Comparison of ENCODE assay signal across 20 mouse cellular contexts in the genomic region with DNA sequence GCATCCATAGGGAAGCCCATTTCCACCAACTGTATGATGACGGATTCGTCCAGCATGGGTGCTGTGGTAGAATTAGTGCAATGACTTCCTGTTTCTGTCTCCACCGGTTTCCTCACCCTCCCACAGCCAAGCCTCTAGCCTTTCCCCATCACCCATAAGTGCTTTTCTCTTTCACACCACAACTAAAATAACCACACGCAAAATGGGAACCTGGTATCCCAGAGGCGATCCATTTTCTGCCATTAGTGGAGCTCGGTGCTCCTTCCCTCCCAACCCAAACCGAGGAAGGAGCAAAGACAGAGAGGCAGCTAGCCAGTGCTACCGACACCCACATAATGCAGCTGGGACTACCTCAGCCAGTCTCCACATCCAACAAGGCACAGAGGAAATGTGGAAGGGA. TPM values are rescaled to one million over a fixed set of nuclear protein-coding genes. Genes with fewer than 3 reads are reported as not detected.
DNase-seq lines count a peak whose midpoint lies in the region; ATAC-seq and TF ChIP-seq lines count a peak whose summit lies in the region.
"Had no signal": no experiment of that assay in that cellular context is flagged by ENCODE, and none has a peak within 500 bp of the region (broad histone marks: within the 10 kb centered on the region; RNA-seq: fewer than 3 reads in every experiment).

No protein-coding gene starts in this region.

- H3K27ac ChIP-seq in liver, postnatal 0 days (ENCODE audit: low read depth): peak overlapping the region; percentile 57; the same call in 1 of the 2 replicates
- H3K27ac ChIP-seq in liver, embryonic 11.5 days (ENCODE audit: low read depth, low read length): no peak overlapping the region
- H3K27ac ChIP-seq in bone marrow, adult 2 months (ENCODE audit: control insufficient read depth, insufficient read depth, low read depth, low read length, poor library complexity): peak overlapping the region; percentile 76
- H3K27ac ChIP-seq in forebrain, embryonic 16.5 days (ENCODE audit: low read length): no peak overlapping the region
- H3K27ac ChIP-seq: embryonic facial prominence, embryonic 13.5 days; hindbrain, embryonic 10.5 days; limb, embryonic 10.5 days; liver, embryonic 13.5 days had no signal

- H3K9ac ChIP-seq in liver, postnatal 0 days (replicated peaks): no peak overlapping the region
- H3K9ac ChIP-seq in liver, embryonic 11.5 days (ENCODE audit: low read depth, low read length): no peak overlapping the region
- H3K9ac ChIP-seq in forebrain, embryonic 16.5 days (replicated peaks; ENCODE audit: low read depth, low read length): no peak overlapping the region
- H3K9ac ChIP-seq: liver, embryonic 13.5 days had no signal

- TF ChIP-seq EP300 in liver, postnatal 0 days (IDR thresholded peaks at IDR 0.05; ENCODE audit: low read depth): no peak

- ATAC-seq in liver, postnatal 0 days: no peak
- ATAC-seq in liver, embryonic 11.5 days (replicated peaks; ENCODE audit: low FRiP score): no peak
- no peak for ATAC-seq in forebrain, embryonic 16.5 days
- ATAC-seq: activated CD4-positive, CD25-positive, alpha-beta regulatory T cell, adult 4 months; CD4-positive, CD25-positive, alpha-beta regulatory T cell, adult 4 months; forebrain, embryonic 14.5 days; midbrain, embryonic 16.5 days had no signal

- no peak overlapping the region for H3K4me3 ChIP-seq in liver, postnatal 0 days (ENCODE audit: low read depth, low read length)
- H3K4me3 ChIP-seq in liver, embryonic 11.5 days (ENCODE audit: low read depth, low read length): no peak overlapping the region
- peak overlapping the region; percentile 42 for H3K4me3 ChIP-seq in bone marrow, adult 2 months (replicated peaks; ENCODE audit: control insufficient read depth, low read depth, low read length)
- peak overlapping the region; percentile 72 for H3K4me3 ChIP-seq in megakaryocyte, embryonic 14.5 days (replicated peaks)
- no peak overlapping the region for H3K4me3 ChIP-seq in forebrain, embryonic 16.5 days (replicated peaks; ENCODE audit: low read length)
- H3K4me3 ChIP-seq: embryonic facial prominence, embryonic 13.5 days; hindbrain, embryonic 10.5 days; limb, embryonic 10.5 days; liver, embryonic 13.5 days had no signal

- no peak for DNase-seq in liver, postnatal 0 days
- DNase-seq in liver, embryonic 11.5 days (ENCODE audit: low spot score): no peak
- DNase-seq in 416B (ENCODE audit: low read depth): peak; percentile 58
- no peak for DNase-seq in kidney, adult 18-20 months
- DNase-seq: adrenal gland, postnatal 36 days; kidney, adult 8-10 months; kidney, postnatal 25 days; liver, embryonic 13.5 days; lung, postnatal 14 days; right cerebral cortex, postnatal 4 days had no signal

- TF ChIP-seq POLR2A in bone marrow, adult 2 months (IDR thresholded peaks at IDR 0.05; ENCODE audit: borderline replicate concordance, control insufficient read depth, low read depth, low read length): no peak

- H3K4me1 ChIP-seq in liver, postnatal 0 days (ENCODE audit: insufficient read depth): peaks cover 16% of the 10 kb centered on the region
- H3K4me1 ChIP-seq in liver, embryonic 11.5 days (replicated peaks; ENCODE audit: control insufficient read depth, insufficient read depth, low read length): peaks cover 11% of the 10 kb centered on the region
- H3K4me1 ChIP-seq in bone marrow, adult 2 months (ENCODE audit: control insufficient read depth, insufficient read depth, low read length): peaks cover 5% of the 10 kb centered on the region
- H3K4me1 ChIP-seq in megakaryocyte, embryonic 14.5 days: peaks cover 42% of the 10 kb centered on the region
- H3K4me1 ChIP-seq in forebrain, embryonic 16.5 days (replicated peaks; ENCODE audit: control insufficient read depth, insufficient read depth, low read length): peaks cover 5% of the 10 kb centered on the region

- no peak for TF ChIP-seq CTCF in liver, postnatal 0 days (IDR thresholded peaks at IDR 0.05; ENCODE audit: low read depth)
- no peak for TF ChIP-seq CTCF in bone marrow, adult 2 months (IDR thresholded peaks at IDR 0.05; ENCODE audit: control insufficient read depth, insufficient read depth, low read length)

- WGBS in liver, postnatal 0 days (ENCODE audit: insufficient replicate concordance): 64% methylated on average over 8 of the region's 8 CpGs
- 75% methylated on average over 8 of the region's 8 CpGs for WGBS in liver, embryonic 11.5 days
- 23% methylated on average over 8 of the region's 8 CpGs for WGBS in bone marrow, adult 2 months
- WGBS in forebrain, embryonic 16.5 days: 95% methylated on average over 8 of the region's 8 CpGs

- H3K4me2 ChIP-seq in liver, postnatal 0 days (ENCODE audit: low read depth, low read length): peak overlapping the region; percentile 38; the same call in 1 of the 2 replicates
- H3K4me2 ChIP-seq in liver, embryonic 11.5 days: no peak overlapping the region
- H3K4me2 ChIP-seq in forebrain, embryonic 16.5 days (ENCODE audit: low read length): no peak overlapping the region
- H3K4me2 ChIP-seq: embryonic facial prominence, embryonic 13.5 days; liver, embryonic 13.5 days had no signal

- no peaks in the 10 kb centered on the region for H3K27me3 ChIP-seq in liver, postnatal 0 days (ENCODE audit: insufficient read depth, low read length)
- H3K27me3 ChIP-seq in liver, embryonic 11.5 days (replicated peaks; ENCODE audit: control insufficient read depth, insufficient read depth, low read length): no peaks in the 10 kb centered on the region
- H3K27me3 ChIP-seq in megakaryocyte, embryonic 14.5 days (replicated peaks): no peaks in the 10 kb centered on the region
- no peaks in the 10 kb centered on the region for H3K27me3 ChIP-seq in forebrain, embryonic 16.5 days (replicated peaks; ENCODE audit: control insufficient read depth, insufficient read depth, low read length)
- H3K27me3 ChIP-seq: embryonic facial prominence, embryonic 13.5 days; liver, embryonic 13.5 days had no signal

- H3K9me3 ChIP-seq in liver, postnatal 0 days (ENCODE audit: low read length): no peaks in the 10 kb centered on the region
- no peaks in the 10 kb centered on the region for H3K9me3 ChIP-seq in liver, embryonic 11.5 days (ENCODE audit: control insufficient read depth, low read length)
- no peaks in the 10 kb centered on the region for H3K9me3 ChIP-seq in megakaryocyte, embryonic 14.5 days
- no peaks in the 10 kb centered on the region for H3K9me3 ChIP-seq in forebrain, embryonic 16.5 days (ENCODE audit: control insufficient read depth, low read length)
- H3K9me3 ChIP-seq: embryonic facial prominence, embryonic 13.5 days; hindbrain, embryonic 10.5 days; limb, embryonic 10.5 days; liver, embryonic 13.5 days had no signal

- H3K36me3 ChIP-seq in liver, postnatal 0 days (replicated peaks; ENCODE audit: insufficient read depth, low read length): peaks cover 68% of the 10 kb centered on the region
- H3K36me3 ChIP-seq in liver, embryonic 11.5 days (ENCODE audit: control insufficient read depth, insufficient read depth, low read length): peaks cover 58% of the 10 kb centered on the region
- H3K36me3 ChIP-seq in megakaryocyte, embryonic 14.5 days (replicated peaks; ENCODE audit: low read length): peaks cover 88% of the 10 kb centered on the region
- H3K36me3 ChIP-seq in forebrain, embryonic 16.5 days (ENCODE audit: control insufficient read depth, insufficient read depth): peaks cover 51% of the 10 kb centered on the region

RNA-seq across cellular contexts. Expression of gene Tpi1, which starts 3.9 kb away (rescaled TPM):
- polyA plus RNA-seq in liver, postnatal 0 days (2015; fragmentation: Nextera tagmentation; extraction: Ambion mirVana): 332 and 346 TPM in 2 replicates
- 1,267 and 1,294 TPM in 2 replicates for polyA plus RNA-seq in liver, embryonic 11.5 days (2014; fragmentation: Nextera tagmentation; extraction: Ambion mirVana)
- polyA plus RNA-seq in bone marrow, adult 2 months (2011; ENCODE audit: insufficient read depth, insufficient read length, low replicate concordance, missing spikeins): 97.5 and 152 TPM in 2 replicates
- polyA plus RNA-seq in megakaryocyte, embryonic 14.5 days (2012; ENCODE audit: insufficient read depth, low replicate concordance): 74.5 and 552 TPM in 2 replicates
- 359 and 360 TPM in 2 replicates for polyA plus RNA-seq in forebrain, embryonic 16.5 days (2015; fragmentation: Nextera tagmentation; extraction: Ambion mirVana)

RNA-seq across cellular contexts. Expression of gene Spsb2, which starts 9.5 kb away (rescaled TPM):
- 11.4 and 14.3 TPM in 2 replicates for polyA plus RNA-seq in liver, postnatal 0 days (2015; fragmentation: Nextera tagmentation; extraction: Ambion mirVana)
- 9.5 and 10.4 TPM in 2 replicates for polyA plus RNA-seq in liver, embryonic 11.5 days (2014; fragmentation: Nextera tagmentation; extraction: Ambion mirVana)
- polyA plus RNA-seq in bone marrow, adult 2 months (2011; ENCODE audit: insufficient read depth, insufficient read length, low replicate concordance, missing spikeins): 4.9 and 7.3 TPM in 2 replicates
- polyA plus RNA-seq in megakaryocyte, embryonic 14.5 days (2012; ENCODE audit: insufficient read depth, low replicate concordance): 42.5 and 52.2 TPM in 2 replicates
- polyA plus RNA-seq in forebrain, embryonic 16.5 days (2015; fragmentation: Nextera tagmentation; extraction: Ambion mirVana): 4.7 and 5.9 TPM in 2 replicates

RNA-seq across cellular contexts. Expression of gene Usp5, which starts 11.3 kb away (rescaled TPM):
- 32.2 and 36.6 TPM in 2 replicates for polyA plus RNA-seq in liver, postnatal 0 days (2015; fragmentation: Nextera tagmentation; extraction: Ambion mirVana)
- 115 and 118 TPM in 2 replicates for polyA plus RNA-seq in liver, embryonic 11.5 days (2014; fragmentation: Nextera tagmentation; extraction: Ambion mirVana)
- polyA plus RNA-seq in bone marrow, adult 2 months (2011; ENCODE audit: insufficient read depth, insufficient read length, low replicate concordance, missing spikeins): 44.1 and 53.9 TPM in 2 replicates
- polyA plus RNA-seq in megakaryocyte, embryonic 14.5 days (2012; ENCODE audit: insufficient read depth, low replicate concordance): 35.1 and 61.7 TPM in 2 replicates
- polyA plus RNA-seq in forebrain, embryonic 16.5 days (2015; fragmentation: Nextera tagmentation; extraction: Ambion mirVana): 203 and 216 TPM in 2 replicates

RNA-seq across cellular contexts. Expression of gene Cdca3, which starts 11.4 kb away (rescaled TPM):
- 96.4 and 98.3 TPM in 2 replicates for polyA plus RNA-seq in liver, postnatal 0 days (2015; fragmentation: Nextera tagmentation; extraction: Ambion mirVana)
- 223 and 224 TPM in 2 replicates for polyA plus RNA-seq in liver, embryonic 11.5 days (2014; fragmentation: Nextera tagmentation; extraction: Ambion mirVana)
- polyA plus RNA-seq in bone marrow, adult 2 months (2011; ENCODE audit: insufficient read depth, insufficient read length, low replicate concordance, missing spikeins): 131 and 148 TPM in 2 replicates
- 27.2 and 32.4 TPM in 2 replicates for polyA plus RNA-seq in megakaryocyte, embryonic 14.5 days (2012; ENCODE audit: insufficient read depth, low replicate concordance)
- 69.7 and 76.7 TPM in 2 replicates for polyA plus RNA-seq in forebrain, embryonic 16.5 days (2015; fragmentation: Nextera tagmentation; extraction: Ambion mirVana)

RNA-seq across cellular contexts. Expression of gene Gnb3, which starts 22.1 kb away (rescaled TPM):
- 0.19 TPM in 1 of 2 replicates, not detected in the other for polyA plus RNA-seq in liver, postnatal 0 days (2015; fragmentation: Nextera tagmentation; extraction: Ambion mirVana)
- 0.29 and 0.74 TPM in 2 replicates for polyA plus RNA-seq in liver, embryonic 11.5 days (2014; fragmentation: Nextera tagmentation; extraction: Ambion mirVana)
- 3.3 TPM in 1 of 2 replicates, not detected in the other for polyA plus RNA-seq in bone marrow, adult 2 months (2011; ENCODE audit: insufficient read depth, insufficient read length, low replicate concordance, missing spikeins)
- not detected in 2 replicates for polyA plus RNA-seq in megakaryocyte, embryonic 14.5 days (2012; ENCODE audit: insufficient read depth, low replicate concordance)
- 0.42 and 0.75 TPM in 2 replicates for polyA plus RNA-seq in forebrain, embryonic 16.5 days (2015; fragmentation: Nextera tagmentation; extraction: Ambion mirVana)
- polyA plus RNA-seq: CD4-positive, CD25-positive, alpha-beta regulatory T cell, adult 4 months had no signal

Comparison
In these comparisons a context has a peak if more than half of its experiments do, and no peak if none do; other contexts are left out.
1. H3K27ac ChIP-seq: peak in liver, postnatal 0 days (single experiment) and bone marrow, adult 2 months (single experiment); none in liver, embryonic 11.5 days (single experiment) and forebrain, embryonic 16.5 days (single experiment).
2. H3K4me3 ChIP-seq: peak in bone marrow, adult 2 months (single experiment) and megakaryocyte, embryonic 14.5 days (single experiment); none in liver, postnatal 0 days (single experiment), liver, embryonic 11.5 days (single experiment) and forebrain, embryonic 16.5 days (single experiment).